Mouse (Mus musculus): ENCODE results near the gene Lman1l. TPM values are rescaled to one million over a fixed set of nuclear protein-coding genes. Genes with fewer than 3 reads are reported as not detected.

Lman1l gene
- polyA plus RNA-seq, 1 experiment: 0.06 TPM

DNA sequence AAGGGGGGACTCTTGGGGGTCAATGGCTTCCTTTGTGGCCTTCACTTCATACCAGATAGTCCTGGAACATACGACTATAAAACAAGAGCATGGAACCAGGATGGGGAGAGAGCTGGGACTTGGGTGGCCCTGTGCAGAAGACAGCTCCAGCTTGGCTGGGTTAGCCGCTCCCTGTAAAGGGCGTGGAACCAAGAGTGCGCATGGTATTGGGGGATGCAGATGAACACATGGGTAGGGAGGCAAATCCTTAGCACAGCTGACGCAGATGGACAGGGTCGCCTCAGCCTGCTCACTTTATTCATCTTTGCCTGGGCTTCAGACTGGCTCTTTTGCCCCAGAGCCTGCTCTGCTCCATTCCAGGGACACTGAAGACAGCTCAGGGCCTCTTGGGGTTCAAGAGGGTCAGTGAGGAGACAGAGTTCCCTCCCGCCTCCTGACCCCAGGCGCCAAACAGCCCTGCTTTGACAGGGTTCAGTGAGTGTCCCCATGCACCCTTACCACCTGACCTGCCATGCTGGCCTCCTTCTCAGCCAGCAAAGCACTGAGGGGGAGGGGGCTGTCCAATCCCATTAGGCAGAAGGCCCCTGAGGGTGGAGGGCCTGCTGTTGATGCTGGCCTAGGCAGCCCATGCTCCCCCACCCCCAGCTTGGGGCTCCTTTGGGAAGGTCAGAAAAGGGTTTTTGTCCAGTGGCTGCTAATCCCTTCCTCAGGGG lies 21.6 kb downstream of the Lman1l start:
- no peak overlapping the region for H3K4me3 ChIP-seq (replicated peaks; ENCODE audit: extremely low read depth, low read depth, low read length)
- 65% methylated on average over 8 of the region's 8 CpGs for WGBS
- TF ChIP-seq POLR2A (IDR thresholded peaks at IDR 0.05; ENCODE audit: borderline replicate concordance, extremely low read depth, low read depth, low read length): no peak
- TF ChIP-seq CTCF (IDR thresholded peaks at IDR 0.05; ENCODE audit: insufficient read depth, low read length): no peak
- no peaks in the 10 kb centered on the region for H3K4me1 ChIP-seq (ENCODE audit: control insufficient read depth, insufficient read depth, low read length)
- no peak for DNase-seq

DNA sequence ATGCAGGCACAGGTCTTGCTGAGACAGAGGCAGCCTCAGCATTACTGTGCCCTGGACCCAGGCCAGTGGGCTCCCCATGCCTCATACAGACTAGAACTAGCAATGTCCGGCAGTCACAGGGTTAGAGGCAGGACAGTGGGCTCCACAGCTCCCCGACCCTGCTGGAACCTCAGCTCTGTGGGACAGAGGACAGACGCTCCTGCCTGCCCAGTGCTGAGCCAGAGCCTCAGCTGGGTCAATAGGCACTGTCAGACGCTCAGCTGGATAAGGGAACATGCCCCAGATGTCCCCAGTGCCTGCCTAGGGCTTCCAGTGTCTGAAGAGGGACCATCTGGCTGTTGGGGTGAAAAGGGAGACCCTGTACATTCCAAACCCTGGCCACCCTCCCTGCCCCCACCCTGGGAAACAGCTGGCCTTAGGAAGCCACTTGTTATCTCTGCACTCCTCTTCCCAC lies 22.6 kb downstream of the Lman1l start:
- no peak for DNase-seq
- TF ChIP-seq POLR2A (IDR thresholded peaks at IDR 0.05; ENCODE audit: borderline replicate concordance, extremely low read depth, low read depth, low read length): no peak
- no peak for TF ChIP-seq CTCF (IDR thresholded peaks at IDR 0.05; ENCODE audit: insufficient read depth, low read length)
- WGBS: 35% methylated on average over 4 of the region's 4 CpGs

DNA sequence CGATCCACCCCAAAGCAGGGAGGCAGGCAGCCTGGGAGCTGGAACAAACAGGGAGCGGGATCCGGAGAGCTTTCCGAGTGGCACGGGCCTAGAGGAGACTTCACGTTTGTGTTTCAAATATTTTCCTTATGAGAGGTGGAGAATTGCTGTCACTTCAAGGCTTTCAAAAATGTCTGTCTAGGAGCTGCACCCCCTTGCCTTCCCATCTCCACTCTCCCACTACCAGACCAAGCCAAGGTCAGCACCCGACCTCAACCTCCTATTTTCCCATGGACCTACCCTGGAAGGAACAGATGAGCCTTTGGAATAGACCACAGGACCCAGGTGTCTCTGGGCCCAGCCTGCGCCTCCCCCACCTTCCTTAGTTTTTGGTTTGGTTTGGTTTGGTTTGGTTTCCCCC lies 23.3 kb downstream of the Lman1l start:
- no peak overlapping the region for H3K4me3 ChIP-seq (replicated peaks; ENCODE audit: extremely low read depth, low read depth, low read length)
- WGBS: 78% methylated on average over 8 of the region's 8 CpGs

More for the DNA sequence above, 22.6 kb downstream of the Lman1l start:
- H3K4me3 ChIP-seq (replicated peaks; ENCODE audit: extremely low read depth, low read depth, low read length): no peak overlapping the region
- no peaks in the 10 kb centered on the region for H3K4me1 ChIP-seq (ENCODE audit: control insufficient read depth, insufficient read depth, low read length)

DNA sequence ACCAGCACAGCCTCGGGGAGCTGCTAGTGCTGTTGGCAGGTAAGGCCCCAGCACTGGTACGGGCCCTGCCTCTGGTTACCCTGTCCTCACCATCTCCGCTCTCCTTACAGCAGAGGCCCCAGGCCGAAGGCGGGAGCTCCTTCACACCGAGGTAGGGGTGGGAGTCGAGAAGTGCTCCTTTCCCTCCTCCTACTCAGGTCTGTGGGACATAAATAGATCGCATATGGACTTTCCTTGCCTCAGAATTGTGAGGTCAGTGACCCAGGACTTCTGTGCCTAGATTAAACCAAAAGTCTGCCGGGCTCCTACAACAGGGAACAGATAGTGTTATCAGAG lies 26.4 kb downstream of the Lman1l start:
- Histone ChIP-seq H3K4me1 (ENCODE audit: control insufficient read depth, insufficient read depth, low read length) (0 out of 2 replicates have a peak, but pooled peaks cover 3% of the 10 kb centered on the region), H3K4me3 (replicated peaks; ENCODE audit: extremely low read depth, low read depth, low read length) (no peak overlapping the region)
- DNase-seq: no peak
- TF ChIP-seq POLR2A (IDR thresholded peaks at IDR 0.05; ENCODE audit: borderline replicate concordance, extremely low read depth, low read depth, low read length): no peak
- TF ChIP-seq CTCF (IDR thresholded peaks at IDR 0.05; ENCODE audit: insufficient read depth, low read length): no peak
- 71% methylated on average over 9 of the region's 9 CpGs for WGBS

More for the DNA sequence above, 23.3 kb downstream of the Lman1l start:
- no peak for TF ChIP-seq CTCF (IDR thresholded peaks at IDR 0.05; ENCODE audit: insufficient read depth, low read length)
- no peak for TF ChIP-seq POLR2A (IDR thresholded peaks at IDR 0.05; ENCODE audit: borderline replicate concordance, extremely low read depth, low read depth, low read length)
- no peaks in the 10 kb centered on the region for H3K4me1 ChIP-seq (ENCODE audit: control insufficient read depth, insufficient read depth, low read length)
- no peak for DNase-seq

DNA sequence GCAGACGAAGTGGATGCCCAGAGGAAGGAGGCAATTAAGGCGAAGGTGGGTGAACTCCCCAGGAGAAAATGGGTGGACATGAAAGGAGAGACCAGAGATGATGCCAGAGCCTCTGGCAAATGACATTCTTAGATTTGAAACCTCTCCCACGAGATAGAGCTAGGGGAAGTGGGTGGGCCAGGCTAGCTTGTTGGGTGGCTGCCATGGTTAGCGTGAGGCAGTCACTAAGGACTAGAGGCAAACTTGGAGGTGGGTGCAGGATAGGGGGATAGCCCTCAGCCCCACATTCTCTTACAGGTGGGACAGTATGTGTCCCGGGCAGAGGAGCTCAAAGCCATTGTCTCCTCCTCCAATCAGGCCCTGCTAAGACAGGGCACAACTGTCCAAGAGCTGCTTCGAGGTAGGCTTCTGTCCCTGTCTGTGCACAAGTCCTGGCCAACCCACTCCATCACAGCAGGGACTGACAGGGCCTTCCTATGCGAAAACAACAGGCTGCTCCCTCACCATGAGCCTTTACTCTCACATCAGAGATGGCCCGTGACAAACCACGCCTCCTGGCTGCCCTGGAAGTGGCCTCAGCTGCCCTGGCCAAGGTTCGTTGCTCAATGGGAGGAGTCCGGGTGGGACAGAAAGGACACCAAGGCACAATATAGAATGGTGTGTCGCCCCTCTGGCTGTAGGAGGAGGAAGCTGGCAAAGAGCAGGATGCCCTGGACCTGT lies 27.0 kb downstream of the Lman1l start:
- Histone ChIP-seq H3K4me3 (replicated peaks; ENCODE audit: extremely low read depth, low read depth, low read length) (no peak overlapping the region), H3K4me1 (ENCODE audit: control insufficient read depth, insufficient read depth, low read length) (peaks cover 4% of the 10 kb centered on the region; the same call in 1 of the 2 replicates)
- TF ChIP-seq CTCF (IDR thresholded peaks at IDR 0.05; ENCODE audit: insufficient read depth, low read length) (no peak), POLR2A (IDR thresholded peaks at IDR 0.05; ENCODE audit: borderline replicate concordance, extremely low read depth, low read depth, low read length) (no peak)
- DNase-seq: no peak
- WGBS: 55% methylated on average over 12 of the region's 12 CpGs

DNA sequence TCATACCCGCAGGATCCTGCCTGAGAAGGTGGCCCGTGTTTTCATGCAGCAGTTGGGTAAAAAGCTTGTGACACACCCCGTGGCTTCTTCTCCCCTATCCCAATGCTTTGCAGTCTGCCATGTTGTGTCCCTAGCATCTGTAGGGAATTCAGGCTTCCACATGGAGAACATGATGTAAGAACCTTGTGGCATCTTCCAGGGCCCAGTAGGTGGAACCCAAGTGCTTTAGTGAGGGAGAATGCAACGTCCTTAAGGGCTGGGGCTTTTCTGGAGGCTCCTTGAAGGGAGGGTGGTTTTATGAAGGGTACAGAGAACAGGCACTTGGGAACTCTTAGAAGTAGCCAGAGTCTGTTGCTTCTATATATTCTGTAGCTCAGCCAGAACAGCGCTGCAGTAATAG lies 29.8 kb downstream of the Lman1l start:
- 44% methylated on average over 5 of the region's 5 CpGs for WGBS
- DNase-seq: no peak
- no peak for TF ChIP-seq POLR2A (IDR thresholded peaks at IDR 0.05; ENCODE audit: borderline replicate concordance, extremely low read depth, low read depth, low read length)
- no peak for TF ChIP-seq CTCF (IDR thresholded peaks at IDR 0.05; ENCODE audit: insufficient read depth, low read length)
- no peak overlapping the region for H3K4me3 ChIP-seq (replicated peaks; ENCODE audit: extremely low read depth, low read depth, low read length)
- H3K4me1 ChIP-seq (ENCODE audit: control insufficient read depth, insufficient read depth, low read length): peaks cover 4% of the 10 kb centered on the region; the same call in 1 of the 2 replicates

DNA sequence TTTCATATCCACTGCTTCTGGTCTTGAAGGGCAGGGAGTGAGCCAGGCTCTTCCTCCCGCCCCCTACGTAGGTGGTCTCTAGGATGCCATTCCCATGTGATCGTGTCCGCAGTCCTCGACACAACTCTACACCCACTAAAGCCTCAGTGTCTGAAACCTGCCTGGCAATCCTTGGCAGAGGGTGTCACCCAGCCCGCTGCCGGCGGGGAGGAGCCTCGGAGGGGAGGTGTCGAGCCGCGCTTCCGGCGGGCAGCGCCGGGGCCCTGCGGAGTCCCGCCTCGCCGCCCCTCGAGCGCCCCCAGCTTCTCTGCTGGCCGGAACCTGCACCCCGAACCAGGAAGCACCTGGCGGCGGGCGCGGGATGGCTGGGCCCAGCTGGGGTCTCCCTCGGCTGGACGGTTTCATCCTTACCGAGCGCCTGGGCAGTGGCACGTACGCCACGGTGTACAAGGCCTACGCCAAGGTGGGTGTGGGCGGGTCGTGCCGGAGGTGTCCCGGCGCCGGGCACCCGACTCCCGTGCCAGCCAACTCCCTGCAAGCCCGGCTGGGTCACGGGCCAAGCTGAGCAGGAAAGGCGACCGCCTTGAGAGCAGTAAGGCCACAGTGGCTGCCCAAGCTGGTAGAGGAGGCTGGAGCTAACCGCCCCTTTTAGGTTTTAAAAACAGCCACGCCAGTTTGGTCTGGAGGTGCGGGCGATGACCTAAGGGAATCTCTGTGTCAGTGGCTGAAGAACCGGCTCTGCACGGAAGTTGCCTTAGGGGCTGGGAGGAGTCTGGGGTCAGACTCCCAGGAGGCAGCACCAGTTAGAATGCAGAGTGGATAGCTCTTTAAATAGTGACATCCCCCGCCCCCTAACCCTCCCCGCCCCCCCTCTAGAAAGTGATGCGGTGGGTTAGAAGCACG lies 31.1 kb downstream of the Lman1l start, which contains the start of gene Ulk3:
Gene Ulk3 (plus strand): TSS at position 229 of the 903 bp plus-strand sequence.
- Histone ChIP-seq H3K4me3 (replicated peaks; ENCODE audit: extremely low read depth, low read depth, low read length) (peak within 1 kb of the TSS; percentile 84), H3K4me1 (ENCODE audit: control insufficient read depth, insufficient read depth, low read length) (peaks cover 4% of the 10 kb centered on the region; the same call in 1 of the 2 replicates)
- peak; percentile 25; the same call in 1 of the 2 replicates for TF ChIP-seq POLR2A (IDR thresholded peaks at IDR 0.05; ENCODE audit: borderline replicate concordance, extremely low read depth, low read depth, low read length)
- TF ChIP-seq CTCF (IDR thresholded peaks at IDR 0.05; ENCODE audit: insufficient read depth, low read length): no peak
- under 1% methylated on average over 58 of the region's 58 CpGs for WGBS
- peak; percentile 84 for DNase-seq

DNA sequence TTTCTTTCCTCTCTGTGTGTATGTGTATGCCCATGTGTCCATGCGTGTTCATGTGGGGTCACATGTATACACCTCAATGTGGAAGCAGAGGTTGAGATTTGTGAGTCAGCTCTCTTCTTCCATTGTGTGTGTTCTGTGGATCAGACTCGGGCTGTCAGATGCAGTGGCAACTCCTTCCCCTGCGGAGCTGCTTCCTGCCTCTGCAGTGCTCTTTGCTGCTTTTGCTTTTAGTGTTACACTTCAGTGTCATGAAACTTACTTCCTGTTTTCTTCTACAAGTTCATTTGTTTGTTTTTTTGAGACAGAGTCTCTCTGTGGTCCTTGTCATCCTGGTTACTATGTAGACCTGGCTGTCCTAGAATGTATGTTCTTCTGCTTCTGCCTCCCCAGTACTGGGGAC lies 35.6 kb downstream of the Lman1l start:
- TF ChIP-seq POLR2A (IDR thresholded peaks at IDR 0.05; ENCODE audit: borderline replicate concordance, extremely low read depth, low read depth, low read length): no peak
- TF ChIP-seq CTCF (IDR thresholded peaks at IDR 0.05; ENCODE audit: insufficient read depth, low read length): no peak

More for the DNA sequence above, 35.6 kb downstream of the Lman1l start:
- Histone ChIP-seq H3K4me1 (ENCODE audit: control insufficient read depth, insufficient read depth, low read length) (peaks cover 2% of the 10 kb centered on the region; the same call in 1 of the 2 replicates), H3K4me3 (replicated peaks; ENCODE audit: extremely low read depth, low read depth, low read length) (no peak overlapping the region)
- no peak for DNase-seq
- WGBS: 76% methylated on average over 3 of the region's 3 CpGs
